Comparison of ENCODE assay signal across 10 mouse cellular contexts in the genomic region with DNA sequence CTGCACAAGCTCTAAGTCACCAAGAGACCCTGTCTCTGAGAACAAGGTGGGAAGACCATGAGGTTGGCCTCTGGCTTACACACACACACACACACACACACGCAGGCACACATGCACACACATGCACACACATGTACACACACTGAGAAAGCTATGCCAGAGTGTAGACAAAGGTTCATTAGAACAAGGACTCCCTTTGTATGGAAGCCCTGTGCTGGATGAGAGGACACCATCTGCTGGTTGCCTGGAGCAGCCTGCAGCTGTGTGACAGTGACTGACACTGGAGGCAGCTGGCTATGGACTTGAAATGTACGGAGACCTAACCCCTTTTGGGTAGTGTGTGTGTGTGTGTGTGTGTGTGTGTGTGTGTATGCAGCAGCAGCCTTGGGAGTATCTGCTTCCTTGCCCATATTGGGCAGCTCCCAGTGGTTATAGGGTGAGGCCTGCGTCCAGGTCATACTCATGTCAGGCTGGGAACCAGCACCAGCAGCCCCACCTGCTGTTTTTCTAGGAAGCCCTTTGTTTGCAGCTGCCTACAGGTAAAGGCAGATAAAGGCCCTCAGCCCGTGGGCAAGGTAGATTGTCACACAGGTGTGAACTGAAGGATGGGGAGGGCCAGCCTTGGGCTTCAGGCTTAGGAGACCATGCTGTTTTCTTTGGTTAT. TPM values are rescaled to one million over a fixed set of nuclear protein-coding genes. Genes with fewer than 3 reads are reported as not detected.
DNase-seq lines count a peak whose midpoint lies in the region; ATAC-seq and TF ChIP-seq lines count a peak whose summit lies in the region.
"Had no signal": no experiment of that assay in that cellular context is flagged by ENCODE, and none has a peak within 500 bp of the region (broad histone marks: within the 10 kb centered on the region; RNA-seq: fewer than 3 reads in every experiment).

No protein-coding gene starts in this region.

- H3K9ac ChIP-seq in lung, postnatal 0 days (replicated peaks; ENCODE audit: low read depth): no peak overlapping the region
- peak overlapping the region; percentile 23; the same call in 1 of the 2 replicates for H3K9ac ChIP-seq in forebrain, embryonic 11.5 days (ENCODE audit: low read length)

- WGBS in lung, postnatal 0 days: 60% methylated on average over 4 of the region's 4 CpGs
- WGBS in forebrain, embryonic 11.5 days: 59% methylated on average over 4 of the region's 4 CpGs

- no peak overlapping the region for H3K27ac ChIP-seq in lung, postnatal 0 days (ENCODE audit: low read length)
- H3K27ac ChIP-seq in forebrain, embryonic 11.5 days (ENCODE audit: low read depth, low read length): peak overlapping the region; percentile 98

- H3K36me3 ChIP-seq in lung, postnatal 0 days (ENCODE audit: insufficient read depth, low read length): no peaks in the 10 kb centered on the region
- H3K36me3 ChIP-seq in forebrain, embryonic 11.5 days (ENCODE audit: control insufficient read depth, insufficient read depth, low read length): no peaks in the 10 kb centered on the region

- no peak for DNase-seq in lung, postnatal 0 days (ENCODE audit: low spot score)
- no peak for DNase-seq in lung, adult 18-20 months
- DNase-seq in forebrain, embryonic 11.5 days (ENCODE audit: low spot score): peak; percentile 65
- peak; percentile 73 for DNase-seq in mesoderm, embryonic 11.5 days (ENCODE audit: low read depth, low spot score)
- DNase-seq in thymus, postnatal 36 days: peak; percentile 40 to 57
- DNase-seq in layer of hippocampus, postnatal 10 days (ENCODE audit: low spot score in 2 of 2): no peak
- no peak for DNase-seq in adrenal gland, adult (ENCODE audit: inconsistent age in 2 of 2, low spot score in 1 of 2)
- DNase-seq: adrenal gland, postnatal 10 days; heart, postnatal 10 days; right cerebral cortex, adult 18-20 months had no signal

- no peaks in the 10 kb centered on the region; the same call in 1 of the 2 replicates for H3K4me1 ChIP-seq in lung, postnatal 0 days (ENCODE audit: insufficient read depth, low read depth, low read length)
- H3K4me1 ChIP-seq in forebrain, embryonic 11.5 days (replicated peaks; ENCODE audit: control insufficient read depth, insufficient read depth, low read length): peaks cover 51% of the 10 kb centered on the region

- TF ChIP-seq EP300 in lung, postnatal 0 days (IDR thresholded peaks at IDR 0.05): no peak

- no peak overlapping the region for H3K4me2 ChIP-seq in lung, postnatal 0 days (replicated peaks; ENCODE audit: low read depth, low read length)
- H3K4me2 ChIP-seq in forebrain, embryonic 11.5 days (ENCODE audit: low read depth, low read length, severe bottlenecking): no peak overlapping the region

- no peak overlapping the region for H3K4me3 ChIP-seq in lung, postnatal 0 days (ENCODE audit: low read depth, low read length)
- no peak overlapping the region for H3K4me3 ChIP-seq in forebrain, embryonic 11.5 days (ENCODE audit: low read depth, low read length)

- H3K27me3 ChIP-seq in lung, postnatal 0 days (replicated peaks; ENCODE audit: insufficient read depth, low read length): no peaks in the 10 kb centered on the region
- H3K27me3 ChIP-seq in forebrain, embryonic 11.5 days (ENCODE audit: control insufficient read depth, insufficient read depth, low read length): no peaks in the 10 kb centered on the region

- no peaks in the 10 kb centered on the region for H3K9me3 ChIP-seq in lung, postnatal 0 days (ENCODE audit: low read length)
- H3K9me3 ChIP-seq in forebrain, embryonic 11.5 days (ENCODE audit: control insufficient read depth, low read length): no peaks in the 10 kb centered on the region

- ATAC-seq in lung, postnatal 0 days: no peak
- ATAC-seq in forebrain, embryonic 11.5 days (replicated peaks; ENCODE audit: low FRiP score): peak; percentile 33

- TF ChIP-seq CTCF in lung, postnatal 0 days (IDR thresholded peaks at IDR 0.05): peak; percentile 57

RNA-seq across cellular contexts. Expression of gene Galnt2, which starts 55.4 kb away (rescaled TPM):
- polyA plus RNA-seq in lung, postnatal 0 days (2015; fragmentation: Nextera tagmentation; extraction: Ambion mirVana): 54.3 and 66.2 TPM in 2 replicates
- 81.6 and 83.7 TPM in 2 replicates for polyA plus RNA-seq in forebrain, embryonic 11.5 days (2014; fragmentation: Nextera tagmentation; extraction: Ambion mirVana)
- 10 to 100 TPM; 66.7 to 67.9 TPM for total RNA-seq in layer of hippocampus, postnatal 10 days (2021)

Comparison
In these comparisons a context has a peak if more than half of its experiments do, and no peak if none do; other contexts are left out.
1. DNase-seq: peak in forebrain, embryonic 11.5 days (single experiment), mesoderm, embryonic 11.5 days (single experiment) and thymus, postnatal 36 days (2 of 2); none in lung, postnatal 0 days (single experiment), lung, adult 18-20 months (0 of 2), layer of hippocampus, postnatal 10 days (0 of 2) and adrenal gland, adult (0 of 2).